Mouse (Mus musculus): ENCODE data around the gene Olfm2.
A peak's percentile ranks its signal among the peaks of the same experiment; 100 is the strongest.

The Olfm2 gene

GRCm38 (mm10) chr9:20745129-20745966 lies 801 bp downstream of the Olfm2 start:
- no peak for DNase-seq (ENCODE audit: low read depth)

GRCm38 (mm10) chr9:20743946-20744738 lies 2.0 kb downstream of the Olfm2 start:
- DNase-seq (ENCODE audit: low read depth): peak; percentile 57

GRCm38 (mm10) chr9:20740407-20740806 lies 5.7 kb downstream of the Olfm2 start:
- peak; percentile 90 for DNase-seq (ENCODE audit: low read depth)

GRCm38 (mm10) chr9:20738251-20738999 lies 7.7 kb downstream of the Olfm2 start:
- peak; percentile 77 for DNase-seq (ENCODE audit: low read depth)

- DNase-seq (ENCODE audit: low read depth): no peak
These were observed 8.9 kb downstream of the Olfm2 start for GRCm38 (mm10) chr9:20737227-20737626.

GRCm38 (mm10) chr9:20734692-20735091 lies 11.5 kb downstream of the Olfm2 start:
- DNase-seq (ENCODE audit: low read depth): peak; percentile 51

GRCm38 (mm10) chr9:20731797-20732196 lies 14.4 kb downstream of the Olfm2 start:
- no peak for DNase-seq (ENCODE audit: low read depth)

GRCm38 (mm10) chr9:20729451-20729850 lies 16.7 kb downstream of the Olfm2 start:
- no peak for DNase-seq (ENCODE audit: low read depth)

GRCm38 (mm10) chr9:20727601-20728113 lies 18.5 kb downstream of the Olfm2 start:
- peak; percentile 68 for DNase-seq (ENCODE audit: low read depth)

- peak; percentile 43 for DNase-seq (ENCODE audit: low read depth)
These were observed 19.1 kb downstream of the Olfm2 start for GRCm38 (mm10) chr9:20726859-20727600.

GRCm38 (mm10) chr9:20726134-20726858 lies 19.9 kb downstream of the Olfm2 start:
- no peak for DNase-seq (ENCODE audit: low read depth)

GRCm38 (mm10) chr9:20721582-20721981 lies 24.6 kb downstream of the Olfm2 start:
- no peak for DNase-seq (ENCODE audit: low read depth)

GRCm38 (mm10) chr9:20715332-20715731 lies 30.8 kb downstream of the Olfm2 start:
- DNase-seq (ENCODE audit: low read depth): peak; percentile 57

- no peak for DNase-seq (ENCODE audit: low read depth)
These were observed 32.6 kb downstream of the Olfm2 start for GRCm38 (mm10) chr9:20713478-20713987.

- DNase-seq (ENCODE audit: low read depth): no peak
These were observed 33.1 kb downstream of the Olfm2 start for GRCm38 (mm10) chr9:20712934-20713477.

- no peak for DNase-seq (ENCODE audit: low read depth)
These were observed 35.7 kb downstream of the Olfm2 start for GRCm38 (mm10) chr9:20710471-20710870.

- DNase-seq (ENCODE audit: low read depth): no peak
These were observed 40.2 kb downstream of the Olfm2 start for GRCm38 (mm10) chr9:20705981-20706380.

- DNase-seq (ENCODE audit: low read depth): no peak
These were observed 40.7 kb downstream of the Olfm2 start for GRCm38 (mm10) chr9:20705420-20705819.

GRCm38 (mm10) chr9:20703832-20704380 lies 42.2 kb downstream of the Olfm2 start:
- DNase-seq (ENCODE audit: low read depth): no peak

GRCm38 (mm10) chr9:20697466-20697865 lies 48.7 kb downstream of the Olfm2 start:
- no peak for DNase-seq (ENCODE audit: low read depth)
